Mouse (Mus musculus) myocyte (in vitro differentiated cells): ENCODE data around the gene Zfp462.

Source experiments
- CEBPB ChIP-seq: IDR thresholded peaks from 2 replicates; pipeline ENCODE4 v1.6.1; 2011; ENCODE audit warnings: mild to moderate bottlenecking, moderate library complexity; ENCODE audit not compliant: poor library complexity, insufficient read depth, severe bottlenecking
- E2F4 ChIP-seq: IDR thresholded peaks from one replicate; pipeline ENCODE4 v1.6.1; 2011; ENCODE audit warnings: mild to moderate bottlenecking, control low read depth, moderate library complexity; ENCODE audit not compliant: insufficient read depth
- MAX ChIP-seq: IDR thresholded peaks from one replicate; pipeline ENCODE4 v1.6.1; 2011; ENCODE audit warnings: low read depth, mild to moderate bottlenecking, control low read depth
- MYOD1 ChIP-seq, 3 experiments: IDR thresholded peaks; one replicate each; pipeline ENCODE4 v1.6.1; 2011; ENCODE audit warnings: control low read depth in 2 of 3, low read depth in 2 of 3, mild to moderate bottlenecking in 2 of 3, moderate library complexity in 1 of 3; ENCODE audit not compliant: insufficient read length in 2 of 3, control insufficient read depth in 1 of 3
- MYOG ChIP-seq, 3 experiments: IDR thresholded peaks; one replicate each; pipeline ENCODE4 v1.6.1; 2011; ENCODE audit warnings: control low read depth in 2 of 3, low read depth in 2 of 3, mild to moderate bottlenecking in 2 of 3; ENCODE audit not compliant: insufficient read length in 2 of 3, control insufficient read depth in 1 of 3, insufficient read depth in 1 of 3
- POLR2A ChIP-seq: IDR thresholded peaks from one replicate; pipeline ENCODE4 v1.6.1; 2011; ENCODE audit warnings: low read depth, mild to moderate bottlenecking, control low read depth, moderate library complexity; ENCODE audit not compliant: insufficient read length
- POLR2AphosphoS2 ChIP-seq: IDR thresholded peaks from one replicate; pipeline ENCODE4 v1.6.1; 2011; ENCODE audit warnings: low read depth, control low read depth; ENCODE audit not compliant: insufficient read length
- REST ChIP-seq: IDR thresholded peaks from one replicate; pipeline ENCODE4 v1.6.1; 2011; ENCODE audit warnings: mild to moderate bottlenecking, control low read depth, moderate library complexity; ENCODE audit not compliant: insufficient read depth, insufficient read length
- TCF12 ChIP-seq: IDR thresholded peaks from one replicate; pipeline ENCODE4 v1.6.1; 2011; ENCODE audit warnings: mild to moderate bottlenecking, control low read depth; ENCODE audit not compliant: poor library complexity, insufficient read depth, severe bottlenecking
- TCF3 ChIP-seq: IDR thresholded peaks from one replicate; pipeline ENCODE4 v1.6.1; 2011; ENCODE audit warnings: low read depth, control low read depth; ENCODE audit not compliant: insufficient read length
- USF1 ChIP-seq: IDR thresholded peaks from one replicate; pipeline ENCODE4 v1.6.1; 2011; ENCODE audit warnings: low read depth, mild to moderate bottlenecking, control low read depth, moderate library complexity

DNA sequence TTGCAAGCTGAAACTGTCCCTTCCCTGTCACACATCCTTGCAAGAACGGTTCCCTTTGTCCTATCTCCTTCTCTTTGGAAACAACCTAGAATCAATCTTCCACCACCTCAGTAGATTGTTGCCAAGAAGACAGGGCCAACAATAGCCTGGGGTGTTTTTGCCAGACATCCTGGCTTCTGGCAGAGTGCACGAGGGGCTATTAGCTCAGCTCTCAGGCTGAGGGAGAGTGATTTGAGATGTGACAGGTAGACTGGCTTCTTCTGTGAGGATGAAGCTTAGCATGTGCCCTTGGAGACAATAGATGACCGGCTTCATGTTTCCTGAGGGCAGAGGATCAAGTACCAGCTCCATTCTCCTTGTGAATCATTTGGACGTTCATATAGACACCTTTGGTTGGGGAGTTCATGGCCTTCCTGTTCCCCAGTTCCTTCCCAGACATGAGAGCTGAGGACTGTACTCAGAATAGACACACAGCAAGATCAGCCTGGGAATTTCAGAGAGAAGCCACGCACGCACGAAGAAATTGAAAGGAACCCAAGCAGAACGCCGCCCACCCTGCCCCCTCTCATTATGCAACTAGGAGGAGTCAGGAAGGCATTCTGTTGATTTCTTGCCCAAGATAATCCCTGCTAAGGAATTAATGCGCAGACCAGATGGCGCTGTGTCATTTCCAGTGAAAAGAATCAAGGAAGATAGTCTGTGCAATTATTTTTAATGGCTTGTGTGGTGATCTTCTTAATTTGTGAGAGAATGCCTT, 132.5 kb downstream of the Zfp462 start:
- TF ChIP-seq MAX: no peak
- no peak for TF ChIP-seq POLR2A
- no peak for TF ChIP-seq E2F4
- no peak for TF ChIP-seq MYOD1 (IDR thresholded peaks at IDR 0.05; ENCODE audit: control insufficient read depth in 1 of 3, insufficient read length in 2 of 3, low read depth in 2 of 3)
- TF ChIP-seq TCF3: no peak
- no peak for TF ChIP-seq MYOG (IDR thresholded peaks at IDR 0.05; ENCODE audit: control insufficient read depth in 1 of 3, insufficient read depth in 1 of 3, insufficient read length in 2 of 3, low read depth in 2 of 3)
- no peak for TF ChIP-seq POLR2AphosphoS2
- TF ChIP-seq TCF12: no peak
- TF ChIP-seq USF1: no peak
- TF ChIP-seq CEBPB: no peak
- no peak for TF ChIP-seq REST
